Mouse (Mus musculus) spleen, postnatal 36 days (tissue): ENCODE data around the gene Gm17455.

ENCODE experiments used
- DNase-seq, 2 experiments: peaks; one replicate each; pipeline ENCODE4 v3.0.0; 2022; ENCODE audit warnings: low spot score in 2 of 2, mixed read lengths in 1 of 2

Gene Gm17455

DNA sequence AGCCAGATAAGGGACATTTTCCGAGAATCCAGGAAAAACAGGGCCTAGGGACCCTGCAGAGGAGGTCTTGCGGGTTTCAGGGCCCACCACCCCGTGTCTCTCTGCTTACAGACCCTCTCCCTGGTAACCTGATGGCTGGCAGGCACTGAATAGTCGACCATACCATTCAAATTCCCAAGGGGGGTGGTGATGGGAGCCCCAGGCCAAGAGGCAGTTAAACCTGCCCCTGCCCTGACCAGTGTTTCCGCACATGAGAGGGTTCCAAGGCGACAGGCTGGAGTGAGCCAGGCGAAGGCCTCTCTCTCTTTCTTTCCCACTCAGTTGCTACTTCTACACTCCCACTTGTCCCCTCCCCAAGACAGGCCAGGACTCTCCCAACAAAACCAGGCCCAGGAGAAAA, at the start of gene Gm17455:
Gene Gm17455 (plus strand): TSS at position 278 of the 400 bp plus-strand sequence.
- DNase-seq, result no peak

DNA sequence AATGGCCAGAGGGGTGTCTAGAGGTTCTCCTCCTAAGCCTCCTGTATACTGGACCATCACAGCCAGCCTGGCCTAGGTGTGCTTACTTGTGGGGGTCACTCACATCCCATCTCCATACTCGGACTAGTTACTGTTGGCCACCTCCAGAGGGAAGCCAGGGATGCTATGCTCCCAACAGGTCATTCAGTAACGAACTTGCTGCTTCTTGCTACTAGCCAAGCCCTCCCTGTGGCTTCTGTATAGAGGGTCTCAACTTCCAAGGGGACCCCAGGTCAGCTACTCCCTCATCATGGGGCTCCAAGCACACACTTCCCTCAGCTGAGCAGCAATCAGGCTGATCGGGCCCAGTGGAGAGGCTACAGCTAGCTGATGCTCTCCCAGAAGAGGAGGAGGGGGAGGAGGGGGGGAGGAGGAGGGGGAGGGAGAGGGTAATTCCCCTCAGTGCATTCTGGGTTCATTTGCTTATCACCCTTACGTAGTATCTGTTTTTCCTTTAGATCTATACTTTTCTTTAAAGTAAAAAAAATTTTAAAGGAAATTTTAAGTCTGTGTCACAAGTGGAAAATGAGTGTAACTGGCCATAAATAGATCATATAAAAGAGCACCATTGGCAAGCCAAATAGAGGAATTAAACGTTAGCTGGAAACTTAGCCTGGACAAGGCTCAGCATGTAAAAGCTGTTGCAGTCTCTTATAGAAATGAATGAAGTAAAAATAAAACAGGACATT, 49.3 kb upstream of the Gm17455 start:
- no peak for DNase-seq

DNA sequence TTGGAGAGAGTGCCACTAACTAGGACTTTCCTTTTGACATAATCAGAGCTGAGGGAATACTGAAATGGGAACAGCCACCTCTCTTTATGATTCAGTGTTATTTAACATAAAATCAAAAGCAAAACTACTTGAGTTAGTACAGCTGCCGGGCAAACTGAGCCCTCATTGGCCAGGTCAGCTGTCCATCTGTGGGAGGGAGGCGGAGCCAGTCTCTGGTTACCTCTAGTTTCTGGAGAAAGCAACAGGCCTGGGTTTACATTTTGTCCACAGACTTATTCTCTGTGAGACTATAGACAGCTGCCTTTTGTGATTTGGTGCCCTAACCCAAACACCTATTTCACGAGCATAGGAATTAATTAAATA, 48.7 kb upstream of the Gm17455 start:
- peak; percentile 92 for DNase-seq

DNA sequence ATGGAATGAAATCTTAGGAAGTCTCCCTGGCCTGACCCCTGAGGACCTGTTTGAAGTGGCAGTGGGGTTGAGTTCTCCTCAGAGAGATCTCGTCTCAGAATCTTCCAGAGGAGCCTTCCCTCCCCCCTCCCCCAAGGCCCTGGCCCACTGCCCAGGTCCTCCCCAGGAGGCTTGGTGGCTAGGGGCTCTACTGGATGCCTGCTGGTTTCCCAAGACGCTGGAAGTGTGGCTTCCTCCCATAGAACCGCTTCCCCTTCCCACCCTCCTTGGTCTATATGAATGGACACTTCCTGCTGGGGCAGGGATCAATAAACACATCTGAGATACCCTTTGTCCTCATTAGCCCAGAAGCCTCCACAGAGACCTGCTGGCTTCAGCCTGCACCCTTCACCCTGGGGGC, 48.3 kb upstream of the Gm17455 start:
- DNase-seq, result no peak

DNA sequence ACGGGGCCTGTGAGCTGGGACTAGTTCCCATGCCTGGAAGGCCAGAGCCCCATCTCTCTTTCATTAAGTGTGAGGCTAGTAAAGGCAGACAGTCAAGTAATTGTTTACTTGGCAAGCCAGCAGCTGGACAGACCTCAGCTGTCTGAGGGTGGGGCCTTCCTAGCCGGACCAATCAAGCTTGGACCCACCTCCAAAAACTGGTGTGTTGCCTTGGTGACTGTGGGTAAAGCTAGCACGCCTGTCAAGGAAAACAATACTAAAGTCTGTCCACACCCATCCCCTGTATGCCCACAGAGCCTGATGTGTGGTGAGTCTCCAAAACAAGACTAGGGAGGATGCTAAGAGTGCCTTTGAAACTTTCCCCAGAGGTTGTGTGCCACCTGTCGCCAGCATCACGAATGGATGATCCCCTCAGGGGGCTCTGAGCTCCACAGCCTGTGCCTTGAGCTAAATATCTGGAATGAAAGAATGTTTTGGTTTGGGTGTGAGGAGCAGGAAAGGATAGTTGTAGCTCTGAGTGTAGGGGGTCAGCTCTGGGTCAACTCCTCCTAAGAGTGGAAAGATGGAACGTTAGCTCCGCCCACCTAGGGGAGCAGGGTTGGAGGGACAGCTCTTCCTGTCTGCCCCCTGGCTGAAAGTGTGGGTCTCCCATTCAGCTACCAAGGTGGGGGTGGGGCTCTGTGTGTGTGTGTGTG, 47.6 kb upstream of the Gm17455 start:
- peak; percentile 82 to 84 for DNase-seq

DNA sequence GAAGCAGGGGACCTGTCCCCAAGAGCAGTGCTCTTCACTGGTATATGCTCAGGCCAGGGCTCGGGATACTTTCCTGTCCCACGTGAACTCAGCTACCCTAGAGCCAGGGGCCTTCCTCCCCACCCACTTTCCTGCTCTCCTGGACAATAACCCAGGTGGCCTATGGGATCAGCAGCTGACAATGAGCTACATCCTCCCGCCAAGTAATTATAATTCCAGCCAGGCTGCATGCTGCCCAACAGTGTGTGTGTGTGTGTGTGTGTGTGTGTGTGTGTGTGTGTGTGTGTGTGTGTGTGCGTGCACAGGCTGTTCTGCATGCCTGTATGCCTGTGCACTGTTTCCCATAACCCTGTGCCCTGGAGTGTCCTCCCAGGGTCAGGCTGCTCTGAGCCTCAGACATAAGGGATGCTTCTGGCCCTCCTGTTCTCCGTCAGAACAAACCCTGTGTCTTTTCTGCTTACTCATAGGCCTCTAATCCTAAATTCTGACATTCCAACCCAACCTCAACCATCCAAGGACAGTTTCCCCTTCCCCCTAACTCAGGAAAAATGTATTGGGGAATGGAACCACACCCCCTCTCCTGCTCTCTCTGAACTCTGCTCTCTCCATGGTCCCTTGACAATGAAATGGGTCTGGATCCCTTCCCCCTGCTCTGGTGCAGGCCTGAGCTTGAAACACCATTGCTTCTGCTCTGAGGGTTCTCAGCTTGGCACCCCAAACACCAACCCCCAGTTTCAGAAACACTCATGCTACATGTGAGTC, 46.1 kb upstream of the Gm17455 start:
- DNase-seq, result no peak

DNA sequence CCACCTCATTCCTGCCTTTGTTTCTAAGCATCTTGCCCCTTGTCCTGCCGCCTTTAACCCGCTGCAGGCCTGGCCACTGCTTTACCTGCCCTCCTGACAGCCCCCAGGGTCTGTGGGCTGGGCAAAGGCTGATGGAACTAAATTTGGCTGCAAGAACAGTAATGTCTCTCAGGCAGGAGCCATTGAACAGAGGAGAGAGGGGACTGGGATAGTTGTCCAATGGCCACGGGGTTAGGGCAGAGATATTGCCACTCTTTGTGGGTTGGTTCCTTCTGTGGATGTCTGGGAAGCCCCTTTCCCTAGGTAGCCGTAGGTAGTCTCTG, 45.6 kb upstream of the Gm17455 start:
- DNase-seq, result no peak

DNA sequence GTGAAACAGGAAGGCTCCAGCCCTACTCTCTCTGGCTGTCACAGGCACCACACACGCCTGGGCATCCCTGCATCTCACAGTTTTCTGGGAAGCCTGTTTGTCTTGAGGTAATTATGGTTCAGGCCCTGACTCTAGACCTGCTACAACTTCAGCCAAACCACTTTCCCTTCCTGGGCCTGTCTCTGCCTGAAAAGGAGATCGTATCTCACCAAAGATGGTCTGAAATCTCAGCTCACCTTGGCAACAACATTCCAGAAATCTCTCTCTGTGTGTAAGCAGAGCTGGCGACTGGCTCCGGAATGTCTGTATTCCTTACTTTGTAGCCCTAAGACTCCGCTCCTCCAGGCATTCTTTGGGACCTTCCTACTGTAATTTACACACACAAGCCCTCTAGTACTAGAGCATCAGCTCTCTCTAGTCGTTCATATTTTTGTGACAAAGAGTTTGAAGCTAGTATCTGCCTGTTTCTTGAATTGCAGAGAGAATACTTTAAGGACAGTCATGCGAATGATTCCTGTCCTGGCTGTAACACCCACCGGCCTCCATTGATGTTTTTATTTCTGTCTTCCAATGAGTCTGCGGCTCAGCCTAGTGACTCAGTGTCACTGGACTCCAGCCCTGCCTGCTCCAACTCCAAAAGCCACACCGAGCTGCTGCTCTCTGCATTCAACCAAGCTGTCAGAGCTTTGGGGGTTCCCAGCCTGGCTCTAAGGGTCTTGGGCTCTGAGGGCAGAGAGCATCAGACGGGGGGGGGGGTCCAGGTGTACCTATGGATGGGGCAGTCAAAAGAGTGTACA, 44.4 kb upstream of the Gm17455 start:
- no peak for DNase-seq

DNA sequence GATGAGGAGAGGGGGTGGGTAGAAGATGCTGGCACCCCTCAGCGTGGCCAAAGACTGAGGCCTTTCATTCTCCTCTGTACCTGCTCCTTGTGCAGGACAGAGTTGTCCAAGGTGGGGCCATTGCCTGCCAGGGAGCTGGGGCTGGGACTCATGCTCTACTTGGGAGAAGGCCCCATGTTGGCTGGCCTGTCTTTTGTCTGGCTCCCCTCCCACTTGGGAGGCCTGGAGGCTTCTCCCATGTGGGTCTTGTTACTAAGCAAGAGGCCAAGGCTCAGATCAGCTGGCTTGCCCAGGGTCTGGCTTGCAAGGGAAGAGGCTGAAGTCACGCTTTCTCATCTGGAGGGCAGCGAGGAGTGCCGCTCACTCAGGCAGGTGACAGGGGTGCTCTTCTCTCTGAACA, 42.1 kb upstream of the Gm17455 start:
- DNase-seq, result no peak

DNA sequence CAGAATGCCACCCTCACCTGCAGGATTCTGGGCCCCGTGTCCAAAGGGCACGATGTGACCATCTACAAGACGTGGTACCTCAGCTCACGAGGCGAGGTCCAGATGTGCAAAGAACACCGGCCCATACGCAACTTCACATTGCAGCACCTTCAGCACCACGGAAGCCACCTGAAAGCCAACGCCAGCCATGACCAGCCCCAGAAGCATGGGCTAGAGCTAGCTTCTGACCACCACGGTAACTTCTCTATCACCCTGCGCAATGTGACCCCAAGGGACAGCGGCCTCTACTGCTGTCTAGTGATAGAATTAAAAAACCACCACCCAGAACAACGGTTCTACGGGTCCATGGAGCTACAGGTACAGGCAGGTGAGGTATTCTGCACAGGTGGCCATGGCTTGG, 41.6 kb upstream of the Gm17455 start:
- DNase-seq, result no peak

DNA sequence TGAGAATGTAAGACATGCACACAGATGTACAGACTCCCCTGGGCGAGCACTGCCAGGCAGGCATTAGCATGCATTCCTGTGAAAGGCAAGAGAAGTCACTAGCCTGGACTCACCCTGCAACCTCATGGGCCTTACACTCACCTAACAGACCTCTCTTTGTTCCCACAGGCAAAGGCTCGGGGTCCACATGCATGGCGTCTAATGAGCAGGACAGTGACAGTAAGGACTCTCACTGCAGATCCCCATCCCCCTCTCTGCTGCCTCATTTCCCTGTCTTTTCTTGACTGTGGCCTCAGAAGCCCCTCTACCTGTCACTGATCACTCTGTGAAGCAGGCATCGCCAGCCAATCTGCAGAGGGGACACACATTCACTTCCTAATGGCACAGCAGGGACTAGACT, 40.8 kb upstream of the Gm17455 start:
- no peak for DNase-seq

DNA sequence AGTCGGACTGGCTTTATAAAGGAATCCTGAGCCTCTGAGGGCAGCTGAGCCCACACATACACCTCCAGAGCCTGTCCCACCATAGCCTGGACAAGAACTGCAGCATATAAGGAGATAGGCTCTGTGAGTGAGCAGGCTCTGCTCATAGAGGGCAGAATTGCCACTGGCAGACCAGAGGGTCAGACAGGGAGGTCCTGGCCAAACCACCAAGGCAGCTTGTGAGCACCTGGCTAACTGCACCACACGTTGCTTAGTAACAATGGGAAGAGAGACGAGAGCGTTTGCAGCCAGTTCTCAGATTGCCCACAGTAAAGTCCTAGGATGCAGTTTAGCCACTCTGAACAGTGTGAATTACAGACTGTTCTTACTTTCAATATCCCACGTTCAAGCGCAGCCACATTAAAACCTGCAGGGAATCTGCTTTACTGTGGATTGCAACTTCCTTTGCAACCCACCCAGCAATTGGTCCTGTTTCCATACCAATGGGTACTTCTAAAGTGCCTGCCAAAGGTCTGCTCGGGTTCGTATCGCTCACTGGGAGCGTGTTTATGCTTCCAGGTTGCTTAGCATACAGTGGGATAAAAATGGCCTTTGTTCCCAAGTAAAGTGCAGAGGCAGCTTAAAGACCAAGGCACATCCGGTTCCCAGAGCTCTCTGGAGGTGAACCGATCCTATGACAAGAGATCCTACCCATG, 37.8 kb upstream of the Gm17455 start:
- DNase-seq, result no peak

DNA sequence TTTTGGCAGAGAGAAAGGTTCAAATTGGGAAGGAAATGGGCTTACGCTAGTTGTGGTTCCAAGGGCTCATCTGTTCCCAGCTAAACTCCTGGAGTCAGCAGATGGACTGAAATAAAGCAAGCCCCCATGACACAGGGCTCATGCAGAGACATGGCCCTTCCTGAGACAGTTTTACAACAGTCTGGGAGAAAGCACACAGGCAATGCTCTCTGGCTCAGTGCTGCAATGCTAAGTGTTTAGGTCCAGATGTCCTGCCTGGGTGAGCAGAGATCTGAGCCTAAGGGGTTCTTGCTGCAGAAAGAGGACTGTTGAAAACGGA, 37.3 kb upstream of the Gm17455 start:
- no peak for DNase-seq

DNA sequence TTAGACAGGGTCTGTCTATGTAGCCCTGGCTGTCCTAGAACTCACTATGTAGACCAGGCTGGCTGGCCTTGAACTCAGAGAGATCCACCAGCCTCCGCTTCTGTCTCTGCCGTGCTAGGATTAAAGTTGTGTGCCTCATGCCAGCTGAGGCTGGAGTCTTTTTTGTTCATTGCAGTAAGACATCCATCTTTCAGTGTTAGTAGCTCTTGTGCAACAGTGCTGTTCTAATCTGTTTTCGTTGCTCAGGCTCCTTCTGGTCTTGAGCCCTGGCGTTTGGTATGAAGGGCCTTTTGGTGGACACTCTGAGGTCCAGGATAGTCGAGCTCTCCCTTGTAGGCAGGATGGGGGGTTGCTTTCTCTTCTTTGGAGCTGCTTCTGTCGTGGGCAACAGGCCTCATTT, 36.1 kb upstream of the Gm17455 start:
- no peak for DNase-seq

DNA sequence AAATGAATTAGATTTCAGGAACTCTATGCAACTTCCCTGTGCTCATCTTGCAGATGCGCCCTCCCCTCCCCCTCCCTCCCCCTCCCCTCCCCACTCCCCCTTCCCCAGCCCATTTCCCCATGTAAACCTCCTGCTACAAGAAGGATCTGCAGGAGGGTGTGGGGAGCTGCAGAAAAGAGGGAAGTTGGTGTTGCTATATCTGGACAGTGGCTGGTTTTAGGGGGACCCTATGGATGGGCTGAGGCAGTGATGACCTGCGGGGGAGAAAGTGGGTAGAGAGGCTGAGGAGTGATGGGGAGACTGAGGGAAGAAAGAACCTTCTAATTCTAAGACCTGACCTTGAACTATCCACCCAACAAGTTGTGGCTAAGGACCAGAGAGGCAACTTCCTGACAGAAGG, 32.4 kb upstream of the Gm17455 start:
- no peak for DNase-seq

DNA sequence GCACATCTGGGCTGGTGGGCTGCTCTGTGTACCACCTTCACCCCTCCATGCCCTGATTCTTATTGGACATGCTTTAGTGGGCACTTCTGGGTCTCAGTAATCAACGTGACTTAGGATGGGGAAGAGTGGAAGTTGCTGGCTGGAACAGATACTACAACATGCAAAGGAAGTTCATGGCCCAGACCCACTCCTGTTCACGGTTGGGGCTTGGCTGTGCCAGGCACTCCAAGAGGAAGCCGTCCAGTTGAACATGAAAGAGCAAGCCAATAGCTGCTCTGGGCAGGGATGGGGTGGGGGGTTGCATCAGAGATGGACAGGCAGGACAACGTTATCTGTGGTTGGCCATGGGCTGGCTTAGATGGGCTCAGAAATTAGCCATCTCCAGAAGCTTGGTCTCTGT, 31.6 kb upstream of the Gm17455 start:
- no peak for DNase-seq

DNA sequence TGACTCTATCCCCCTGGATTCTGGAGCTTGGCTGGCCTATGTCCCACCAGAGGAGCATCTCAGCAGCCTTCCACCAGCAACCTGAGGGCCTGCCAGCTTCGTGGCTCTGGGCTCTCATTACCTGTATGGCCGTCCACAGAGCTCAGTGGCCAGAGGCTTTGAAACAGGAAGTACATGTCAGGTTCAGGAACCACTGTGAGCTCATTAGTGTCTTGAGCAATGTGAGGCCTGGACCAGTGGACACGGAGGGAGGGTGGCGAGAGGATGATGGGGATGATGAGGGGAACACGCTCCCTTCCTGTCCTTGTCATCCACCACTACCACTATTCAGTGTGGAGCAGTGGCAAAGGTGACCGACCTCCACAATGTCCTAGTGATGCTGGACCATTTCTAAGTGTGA, 30.1 kb upstream of the Gm17455 start:
- DNase-seq, result no peak

DNA sequence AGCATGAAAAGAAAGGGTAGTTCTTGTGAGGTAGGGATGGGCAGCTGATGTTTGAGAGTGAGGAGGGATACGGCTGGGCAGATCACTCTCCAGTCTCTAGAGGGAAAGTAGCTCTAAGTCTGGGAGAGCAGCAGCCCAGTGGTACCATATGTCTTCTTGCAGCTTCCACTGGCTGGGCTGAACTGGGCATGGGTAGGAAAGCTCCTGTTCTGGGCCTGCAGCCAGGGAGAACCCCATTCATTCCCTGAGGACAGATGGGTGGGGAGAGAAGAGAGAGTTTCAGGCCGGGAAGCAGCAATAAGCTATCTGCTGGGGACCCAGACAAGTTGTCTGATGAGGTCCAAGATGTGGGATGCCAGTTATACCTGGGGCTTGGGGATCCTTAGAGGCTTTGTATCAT, 29.4 kb upstream of the Gm17455 start:
- no peak for DNase-seq

DNA sequence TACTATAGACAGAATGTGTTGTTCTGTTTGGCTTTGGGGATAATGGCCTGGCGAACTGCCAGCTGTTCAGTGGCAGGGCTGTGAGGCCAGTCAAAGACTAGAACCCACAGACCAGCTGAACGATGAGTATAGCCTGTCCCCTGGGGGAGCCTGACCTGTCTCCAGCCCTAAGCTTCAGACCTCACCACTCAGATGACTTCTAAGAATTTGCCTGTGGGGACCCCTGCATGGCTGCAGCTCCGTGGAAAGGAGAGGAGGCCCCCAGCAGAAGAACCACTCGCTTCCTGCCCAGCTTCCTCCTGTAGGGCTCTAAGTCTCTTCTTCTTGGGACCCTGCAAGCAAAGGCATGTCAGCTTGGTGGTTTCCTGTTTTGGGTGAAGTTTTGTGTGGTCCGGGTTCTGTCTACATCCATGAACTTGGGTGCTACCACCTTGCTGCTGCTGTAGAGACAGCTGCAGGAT, 28.9 kb upstream of the Gm17455 start:
- peak; percentile 84 to 86 for DNase-seq

DNA sequence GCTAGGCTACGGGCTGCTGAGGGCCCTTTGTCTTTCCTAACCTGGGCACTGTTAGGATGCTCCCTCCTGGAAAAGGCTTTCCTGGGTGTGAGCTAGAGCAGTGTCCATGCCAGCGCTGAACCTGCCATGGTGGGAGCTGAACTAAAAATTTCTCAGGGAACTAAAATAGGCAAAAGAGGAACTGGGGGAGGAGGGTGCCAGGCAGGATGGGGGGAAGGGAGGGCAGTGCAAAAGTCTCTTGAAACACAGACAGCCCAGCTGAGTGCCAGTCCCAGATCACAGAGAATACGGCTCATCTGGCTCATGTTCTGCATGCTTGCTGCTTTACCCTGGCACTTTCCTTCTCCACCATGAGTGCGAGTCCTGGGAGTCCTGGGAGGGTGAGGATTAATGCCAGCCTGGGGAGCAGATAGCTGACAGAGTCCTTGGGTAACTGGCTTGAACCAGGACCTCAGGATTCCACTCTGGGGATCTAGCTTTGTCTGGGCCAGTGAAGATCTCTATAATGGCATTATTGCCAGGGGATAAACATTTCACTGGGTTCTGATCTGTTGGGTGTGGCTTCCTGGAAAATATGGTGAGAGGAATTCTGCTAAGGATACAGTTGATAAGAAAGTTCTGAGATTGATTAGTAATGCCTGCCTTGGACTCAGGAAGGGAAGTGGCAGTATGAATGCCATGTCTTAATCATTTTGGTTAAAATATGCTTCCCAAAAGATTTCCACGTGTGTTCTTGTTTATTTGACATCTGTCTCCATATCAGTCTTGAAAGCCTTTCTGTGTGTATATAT, 27.7 kb upstream of the Gm17455 start:
- peak; percentile 72 to 75 for DNase-seq

DNA sequence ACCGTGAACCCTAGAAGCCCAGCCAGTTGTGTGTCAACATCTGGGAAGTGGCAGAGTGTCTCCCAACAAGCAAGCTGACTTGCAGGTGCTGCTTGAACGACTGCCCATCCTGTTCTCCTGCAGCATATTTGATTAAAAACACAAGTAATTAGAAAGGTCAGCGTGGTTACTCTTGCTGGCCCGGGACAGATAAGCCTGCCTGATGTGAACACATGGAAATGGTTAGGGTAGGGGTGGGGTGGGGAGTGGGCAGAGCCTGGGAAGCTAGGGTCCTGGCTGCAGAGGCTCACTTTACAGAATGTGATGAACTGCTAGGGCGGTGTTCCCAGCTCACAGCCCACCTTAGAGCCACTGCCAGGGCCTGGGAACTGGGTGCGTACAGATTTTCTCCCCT, 26.0 kb upstream of the Gm17455 start:
- DNase-seq, result no peak
